Mouse (Mus musculus) cerebellum, adult 2 months (tissue): Measurements from ENCODE around the gene St8sia1. TPM values are rescaled to one million over a fixed set of nuclear protein-coding genes. Genes with fewer than 3 reads are reported as not detected.

Experiments used
- DNase-seq, 2 experiments: peaks; one replicate each; pipeline ENCODE4 v3.0.0; 2021
- H3K27ac ChIP-seq: fragments of 200-500 bp; 2 replicates; pipeline ENCODE4 v1.5.1; 2012; ENCODE audit warnings: low read length, control low read depth, inconsistent platforms; ENCODE audit not compliant: insufficient read depth
- H3K27me3 ChIP-seq: fragments of 200-500 bp; 2 replicates; pipeline ENCODE4 v1.6.1; 2012; ENCODE audit warnings: inconsistent platforms, mild to moderate bottlenecking, low read length, moderate library complexity; ENCODE audit not compliant: control insufficient read depth, insufficient read depth
- H3K4me1 ChIP-seq: fragments of 200-500 bp; 2 replicates; pipeline ENCODE4 v1.6.1; 2011; ENCODE audit warnings: low read length; ENCODE audit not compliant: control insufficient read depth, insufficient read depth
- H3K4me3 ChIP-seq: fragments of 200-500 bp; replicated peaks from 2 replicates; pipeline ENCODE3; 2011; ENCODE audit warnings: mild to moderate bottlenecking, low read depth, low read length, control low read depth; ENCODE audit not compliant: insufficient read depth
- CTCF ChIP-seq: fragments of 200-500 bp; IDR thresholded peaks from 2 replicates; pipeline ENCODE4 v1.5.1; 2011; ENCODE audit warnings: low read depth, mild to moderate bottlenecking, control low read depth, low read length, moderate library complexity, borderline replicate concordance; ENCODE audit not compliant: insufficient read depth
- POLR2A ChIP-seq: fragments of 200-500 bp; IDR thresholded peaks from 2 replicates; pipeline ENCODE4 v1.6.1; 2011; ENCODE audit warnings: low read length, control low read depth, borderline replicate concordance; ENCODE audit not compliant: insufficient read depth
- WGBS: fragments of 180-500 bp; shearing (Covaris S2); methylation state at CpG from one replicate; pipeline ENCODE4 v1.1.7; 2018; 5-methylcytosine and 5-hydroxymethylcytosine counted together
- polyA plus RNA-seq: library from polyadenylated mRNA; depleted of rRNA; stranded (reverse); fragments of >200 nt; gene quantifications from 2 replicates; pipeline ENCODE4 v1.2.3, GENCODE M21; 2012

The St8sia1 gene
- polyA plus RNA-seq, 1 experiment = 22.2 TPM

- Histone ChIP-seq H3K27me3 (no peaks in the 10 kb centered on the region), H3K4me1 (peaks cover 12% of the 10 kb centered on the region), H3K27ac (no peak overlapping the region), H3K4me3 (no peak overlapping the region)
- 86% methylated on average over 9 of the region's 9 CpGs for WGBS
- DNase-seq = no peak
- no peak for TF ChIP-seq POLR2A
- no peak for TF ChIP-seq CTCF
Observed at GRCm38 (mm10) chr6:142932144-142932543, 32.1 kb downstream of the St8sia1 start.

- TF ChIP-seq CTCF (no peak), POLR2A (no peak)
- Histone ChIP-seq H3K27ac (no peak overlapping the region), H3K27me3 (no peaks in the 10 kb centered on the region), H3K4me3 (no peak overlapping the region), H3K4me1 (peaks cover 30% of the 10 kb centered on the region)
- 46% methylated on average over 16 of the region's 16 CpGs for WGBS
- no peak for DNase-seq
Observed at GRCm38 (mm10) chr6:142928551-142929309, 35.5 kb downstream of the St8sia1 start.

DNA sequence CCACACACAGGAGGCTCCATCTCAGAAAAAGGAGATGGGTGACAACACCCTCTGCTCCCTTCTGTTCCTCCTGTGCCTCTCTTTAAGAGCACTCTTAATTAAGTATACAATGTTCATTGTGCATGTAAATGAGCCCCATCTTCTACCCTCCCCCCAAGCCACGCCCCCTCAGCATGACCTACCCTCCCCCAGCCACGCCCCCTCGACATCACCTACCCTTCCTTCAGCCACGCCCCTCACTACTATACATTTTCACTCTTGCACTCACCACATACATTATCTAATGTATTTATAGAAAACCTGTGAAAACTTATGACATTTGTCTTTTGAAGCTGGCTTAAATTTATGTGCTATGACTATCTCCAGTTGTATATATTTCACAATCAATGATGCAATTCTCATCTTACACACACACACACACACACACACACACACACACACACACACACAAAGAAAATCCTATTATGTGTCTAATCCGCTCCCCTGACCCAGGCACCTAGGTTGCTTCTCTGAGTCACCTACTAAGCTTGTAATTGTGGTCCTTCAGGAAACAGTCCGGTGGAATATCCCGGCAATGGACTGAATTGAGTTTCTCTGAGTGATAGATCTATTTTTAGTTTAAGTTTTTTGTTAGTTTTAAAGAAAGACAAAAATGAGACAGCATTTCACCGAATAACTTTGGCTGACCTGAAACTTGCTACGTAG lies 37.2 kb downstream of the St8sia1 start:
- Histone ChIP-seq H3K4me1 (peaks cover 30% of the 10 kb centered on the region), H3K27me3 (no peaks in the 10 kb centered on the region), H3K27ac (no peak overlapping the region), H3K4me3 (no peak overlapping the region)
- no peak for DNase-seq
- TF ChIP-seq POLR2A (no peak), CTCF (no peak)
- 92% methylated on average over 9 of the region's 9 CpGs for WGBS

- H3K27me3 ChIP-seq = no peaks in the 10 kb centered on the region
- H3K4me3 ChIP-seq = no peak overlapping the region
- DNase-seq = no peak
- no peak for TF ChIP-seq CTCF
- TF ChIP-seq POLR2A = no peak
- peaks cover 34% of the 10 kb centered on the region for H3K4me1 ChIP-seq
- no peak overlapping the region for H3K27ac ChIP-seq
- WGBS = 78% methylated on average over 5 of the region's 5 CpGs
Observed at GRCm38 (mm10) chr6:142925921-142926320, 38.3 kb downstream of the St8sia1 start.

DNA sequence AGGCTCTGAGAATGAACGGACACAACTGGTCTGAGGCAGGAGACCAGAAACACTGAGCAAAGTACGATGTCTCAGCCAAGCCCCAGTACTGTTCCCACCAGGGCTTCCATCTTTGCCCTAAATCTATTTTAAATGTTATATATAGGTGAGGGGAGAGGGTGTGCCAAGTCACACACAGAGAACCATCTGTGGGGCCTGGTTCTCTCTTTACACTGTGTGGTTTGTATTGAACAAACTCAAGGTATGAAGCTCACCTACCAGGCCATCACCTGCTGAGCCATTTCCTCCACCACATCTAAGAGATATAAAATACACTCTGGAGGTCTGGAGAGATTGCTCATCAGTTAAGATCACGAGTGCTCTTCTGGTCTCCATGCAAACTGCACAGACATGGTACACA lies 38.9 kb downstream of the St8sia1 start:
- H3K4me1 ChIP-seq = peaks cover 35% of the 10 kb centered on the region
- peak; percentile 72 to 86 for DNase-seq
- WGBS = 10% methylated on average over 3 of the region's 3 CpGs
- H3K27ac ChIP-seq = peak overlapping the region; percentile 82
- no peaks in the 10 kb centered on the region for H3K27me3 ChIP-seq
- TF ChIP-seq CTCF (no peak), POLR2A (0 out of 2 replicates have a peak, but pooled peaks have one; percentile 13)
- no peak overlapping the region for H3K4me3 ChIP-seq

DNA sequence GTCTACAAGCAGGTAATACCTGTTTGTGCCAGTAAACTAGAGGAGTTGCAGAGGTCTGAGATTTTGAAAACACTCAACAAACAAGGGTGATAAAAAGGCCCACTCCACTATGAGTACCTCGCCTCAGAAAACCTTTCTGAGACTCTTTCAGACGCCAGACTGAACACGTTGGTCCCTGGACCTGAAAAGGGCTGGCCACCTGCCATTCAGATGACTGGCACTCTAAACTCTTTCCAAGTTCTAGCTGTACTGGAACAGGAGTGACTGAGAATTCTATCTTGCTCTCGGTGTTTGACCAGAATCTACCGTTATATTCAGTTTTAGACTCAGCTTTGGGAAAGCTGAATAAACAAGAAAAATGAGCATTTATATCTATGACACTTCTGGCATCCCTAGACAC lies 43.4 kb downstream of the St8sia1 start:
- H3K4me3 ChIP-seq = no peak overlapping the region
- H3K27me3 ChIP-seq = no peaks in the 10 kb centered on the region
- DNase-seq = peak; percentile 64 to 74
- H3K4me1 ChIP-seq = peaks cover 19% of the 10 kb centered on the region
- H3K27ac ChIP-seq = no peak overlapping the region
- TF ChIP-seq CTCF (no peak), POLR2A (no peak)
- 12% methylated on average over 5 of the region's 5 CpGs for WGBS

GRCm38 (mm10) chr6:142918691-142919090 lies 45.6 kb downstream of the St8sia1 start:
- H3K4me1 ChIP-seq = peaks cover 20% of the 10 kb centered on the region
- no peak for DNase-seq
- WGBS = 89% methylated on average over 6 of the region's 6 CpGs
- H3K4me3 ChIP-seq = no peak overlapping the region
- no peak for TF ChIP-seq CTCF
- no peak for TF ChIP-seq POLR2A
- no peaks in the 10 kb centered on the region for H3K27me3 ChIP-seq
- no peak overlapping the region for H3K27ac ChIP-seq
